Mouse (Mus musculus) skeletal muscle tissue, adult 2 months (tissue): ENCODE measurements around the gene Eif4e3.
A peak's percentile ranks its signal among the peaks of the same experiment; 100 is the strongest.

Source experiments
- DNase-seq: peaks from one replicate; pipeline ENCODE4 v3.0.0-alpha.2; 2012; ENCODE audit warnings: low read depth, low spot score

Eif4e3 gene

GRCm38 (mm10) chr6:99665457-99666317 lies 884 bp downstream of the Eif4e3 start:
- DNase-seq, result peak; percentile 32

DNA sequence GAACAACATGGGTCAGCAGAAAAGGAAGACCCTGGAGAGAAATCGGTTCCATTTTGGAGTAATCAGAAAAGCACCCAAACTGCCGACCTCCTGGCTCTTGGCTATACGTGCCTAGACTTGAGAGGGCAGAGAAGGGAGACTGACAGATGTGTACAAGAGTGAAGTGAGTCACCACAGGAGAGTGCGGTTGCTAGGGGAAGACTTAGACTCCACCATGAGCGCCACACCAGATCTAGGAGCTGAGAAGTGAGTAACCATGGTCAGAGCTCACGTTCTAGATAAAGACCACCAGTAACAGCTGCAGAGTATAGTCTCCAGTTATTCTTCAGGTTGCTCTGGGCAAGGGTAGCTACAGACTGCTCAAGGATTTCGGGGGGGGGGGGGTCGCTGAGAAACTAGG lies 3.3 kb downstream of the Eif4e3 start:
- no peak for DNase-seq

- no peak for DNase-seq
Observed at GRCm38 (mm10) chr6:99660443-99660842, 6.1 kb downstream of the Eif4e3 start.

- no peak for DNase-seq
Observed at GRCm38 (mm10) chr6:99658586-99658985, 8.0 kb downstream of the Eif4e3 start.

- DNase-seq, result no peak
Observed at GRCm38 (mm10) chr6:99656088-99656487, 10.5 kb downstream of the Eif4e3 start.

- DNase-seq, result no peak
Observed at GRCm38 (mm10) chr6:99655488-99655887, 11.1 kb downstream of the Eif4e3 start.

GRCm38 (mm10) chr6:99654343-99654742 lies 12.2 kb downstream of the Eif4e3 start:
- DNase-seq, result no peak

GRCm38 (mm10) chr6:99652341-99652740 lies 14.2 kb downstream of the Eif4e3 start:
- no peak for DNase-seq

DNA sequence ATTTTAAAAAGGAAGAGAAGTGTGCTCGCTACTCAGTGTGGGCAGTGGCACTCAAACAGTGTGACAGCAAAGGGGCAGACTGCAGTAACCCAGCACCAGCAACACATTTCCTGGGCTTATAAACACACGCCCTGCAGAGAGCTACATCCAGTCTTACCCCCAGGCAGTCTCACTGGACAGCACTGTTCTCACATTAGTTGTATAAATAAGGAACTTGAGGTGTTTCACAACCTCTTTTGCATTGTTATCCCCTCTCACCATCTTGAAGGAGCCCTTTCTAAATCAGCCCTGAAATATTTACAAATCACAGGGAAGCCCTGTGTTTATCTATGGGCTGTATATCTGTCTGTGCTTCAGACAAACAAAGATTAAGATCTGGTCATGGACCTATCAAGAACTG lies 17.3 kb downstream of the Eif4e3 start:
- DNase-seq, result no peak

DNA sequence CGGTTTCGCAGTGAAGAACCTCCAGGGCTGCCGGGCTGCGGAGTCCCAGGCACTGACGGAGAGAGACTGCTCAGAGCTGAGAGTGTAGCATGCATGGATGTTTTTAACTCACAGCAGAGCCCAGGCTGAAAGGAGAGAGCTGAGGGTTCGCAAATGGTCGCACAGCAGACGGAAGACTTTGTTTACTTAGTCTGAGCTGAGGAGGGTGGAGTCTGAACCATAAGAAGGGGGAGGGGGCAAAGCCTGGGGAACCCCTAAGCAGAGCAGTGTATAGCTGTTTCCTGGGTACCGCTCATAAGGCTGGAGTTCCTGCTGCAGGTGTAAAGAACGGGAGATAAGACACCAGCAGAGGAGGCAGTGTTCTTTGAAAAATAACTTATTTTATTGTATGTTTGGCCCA lies 20.2 kb downstream of the Eif4e3 start:
- DNase-seq, result no peak

GRCm38 (mm10) chr6:99644876-99645275 lies 21.7 kb downstream of the Eif4e3 start:
- DNase-seq, result no peak

DNA sequence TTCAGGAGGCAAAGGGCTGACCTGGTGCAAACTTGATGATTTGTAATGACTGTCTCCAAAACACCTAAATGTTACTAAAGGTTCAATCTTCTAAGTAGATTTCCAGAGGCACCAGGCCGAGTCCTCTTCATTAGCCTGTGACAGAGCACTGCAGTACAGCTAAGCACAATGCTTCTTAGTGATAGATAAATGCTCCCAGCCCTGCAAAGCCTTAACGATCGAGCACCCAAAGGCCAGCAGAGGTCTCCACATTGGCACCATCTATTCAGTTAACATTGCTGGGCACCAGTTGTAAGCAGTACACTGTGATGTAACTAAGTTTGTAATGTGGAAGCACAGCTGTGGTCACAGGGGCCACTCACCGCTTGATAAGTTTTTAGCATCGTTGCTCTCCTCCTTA lies 22.2 kb downstream of the Eif4e3 start:
- DNase-seq, result no peak

- DNase-seq, result peak; percentile 68
Observed at GRCm38 (mm10) chr6:99643439-99644199, 23.0 kb downstream of the Eif4e3 start.

DNA sequence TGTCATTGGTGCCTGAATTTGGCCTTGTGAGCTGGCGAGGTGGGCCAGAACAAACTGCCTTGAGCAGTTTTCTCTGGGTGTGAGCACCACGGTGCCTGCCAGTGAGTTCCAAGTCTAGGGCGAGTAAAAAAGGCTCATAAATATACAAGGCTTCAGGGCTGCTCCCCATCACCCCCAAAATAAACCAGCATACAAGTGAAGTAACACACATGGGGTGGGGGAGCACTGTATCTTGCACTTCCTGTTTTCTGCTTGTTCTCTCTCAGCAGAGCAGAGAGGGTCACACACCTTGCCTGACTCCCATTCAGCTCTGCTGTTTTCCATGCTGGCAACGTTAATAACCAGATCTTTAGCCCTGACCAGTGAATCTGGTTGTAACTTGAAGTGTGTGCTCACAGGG lies 29.1 kb downstream of the Eif4e3 start:
- DNase-seq, result no peak

DNA sequence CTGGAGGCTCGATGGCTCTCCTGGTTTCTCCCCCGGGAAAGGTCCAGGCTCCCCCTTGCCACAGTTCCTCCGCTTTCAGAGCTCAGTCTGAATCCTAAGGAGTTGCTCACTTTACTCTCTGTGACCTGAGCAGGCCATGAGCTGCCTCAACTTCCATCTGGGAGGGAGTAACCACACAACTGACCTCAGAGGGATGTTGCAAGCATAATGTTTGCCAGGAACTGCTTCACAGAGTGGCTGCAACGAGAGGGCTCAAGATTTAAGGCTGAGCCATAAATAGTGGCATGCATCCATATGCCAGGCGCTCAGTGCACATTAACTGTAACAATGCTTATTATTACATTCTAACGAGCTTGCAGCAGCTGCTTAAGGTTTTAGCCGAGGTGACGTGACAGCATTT lies 29.8 kb downstream of the Eif4e3 start:
- DNase-seq, result no peak

DNA sequence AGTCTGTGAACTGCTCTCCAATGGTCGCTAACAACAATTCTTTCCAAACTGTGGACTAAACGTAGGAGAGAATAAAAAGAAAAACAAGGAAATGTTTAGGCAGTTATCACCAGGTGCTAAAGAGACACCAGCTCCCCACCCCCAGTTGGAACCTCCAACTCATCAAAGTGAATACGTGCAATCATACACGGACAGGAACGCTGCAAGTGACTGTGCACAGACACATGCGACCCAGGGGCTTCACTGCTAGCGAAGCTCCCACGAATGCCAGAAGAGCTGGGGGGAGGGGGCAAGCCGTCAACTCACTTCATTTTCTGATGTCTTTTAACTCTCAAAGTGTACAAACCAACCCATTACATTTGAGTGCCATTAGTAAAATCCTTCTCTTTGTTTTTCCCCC lies 30.4 kb downstream of the Eif4e3 start:
- no peak for DNase-seq

- DNase-seq, result peak; percentile 70
Observed at GRCm38 (mm10) chr6:99632121-99632980, 34.2 kb downstream of the Eif4e3 start.

DNA sequence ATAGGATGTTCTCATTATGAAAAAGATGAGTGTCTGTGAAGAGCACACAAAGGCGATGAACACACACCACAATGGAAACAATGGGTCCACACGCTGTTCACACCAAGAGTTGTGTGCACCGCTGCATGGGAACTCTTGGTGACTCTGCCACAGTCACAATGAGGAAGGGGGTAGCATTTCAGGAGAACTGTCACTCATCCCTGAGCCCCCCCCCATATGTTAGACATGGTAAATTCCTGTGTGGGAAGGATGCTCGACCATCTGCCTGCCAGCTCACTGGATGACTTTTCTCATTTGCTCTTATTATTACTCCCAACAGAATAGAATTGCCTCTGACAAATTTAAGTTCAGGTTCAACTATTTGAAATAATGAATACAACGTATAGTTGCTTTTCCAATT lies 34.9 kb downstream of the Eif4e3 start:
- no peak for DNase-seq

- DNase-seq, result no peak
Observed at GRCm38 (mm10) chr6:99629726-99630458, 36.7 kb downstream of the Eif4e3 start.

DNA sequence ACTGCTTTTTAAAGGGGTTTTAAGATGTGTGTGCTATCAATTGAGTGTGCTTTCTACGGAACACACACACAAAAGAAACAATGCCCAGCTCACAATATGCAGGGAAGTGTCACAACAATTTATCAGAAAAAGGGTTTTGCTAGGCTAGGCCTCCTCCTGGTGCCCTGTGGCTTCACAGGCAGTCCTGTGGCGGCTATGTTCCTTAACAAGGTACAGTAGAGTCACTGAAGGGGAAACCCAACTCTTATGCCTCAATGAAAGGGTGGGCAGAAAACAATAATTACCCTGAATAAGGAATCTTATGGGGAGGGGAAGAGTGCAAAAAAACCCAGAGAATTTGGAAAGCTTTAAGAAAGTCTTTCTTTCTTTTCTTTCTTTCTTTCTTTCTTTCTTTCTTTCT lies 40.2 kb downstream of the Eif4e3 start:
- no peak for DNase-seq

DNA sequence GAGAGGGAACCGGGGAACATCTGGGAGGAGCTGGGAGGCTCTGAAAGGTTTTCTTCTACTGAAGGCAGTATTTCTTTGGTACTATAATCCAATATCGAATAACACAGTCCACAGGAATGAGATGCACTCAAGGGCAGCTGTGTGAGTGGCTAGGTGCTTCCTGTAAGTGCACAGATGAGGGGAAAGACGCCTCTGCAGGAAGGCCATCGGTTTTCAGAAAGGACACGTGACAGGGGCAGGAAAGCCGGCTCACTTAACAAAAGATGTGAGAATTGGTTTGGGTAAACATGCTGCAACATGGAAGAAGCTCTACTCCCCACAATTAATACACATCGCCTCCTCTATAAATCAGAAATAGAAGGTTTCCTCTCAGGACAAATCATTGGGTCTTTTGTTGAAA lies 40.8 kb downstream of the Eif4e3 start:
- no peak for DNase-seq
